Mouse (Mus musculus) CH12.LX (cell line): ENCODE measurements around the gene Asap3.

Experiments
- CTCF ChIP-seq, 2 experiments: IDR thresholded peaks in 1 of 2; conservative IDR thresholded peaks in 1 of 2; 2 replicates each; pipeline ENCODE4 v1.5.1; 2011 to 2012; ENCODE audit warnings: low read depth in 2 of 2, low read length in 2 of 2, improper control_type of control experiment in 1 of 2, inconsistent platforms in 1 of 2, mild to moderate bottlenecking in 1 of 2, moderate library complexity in 1 of 2
- GABPA ChIP-seq: IDR thresholded peaks from 2 replicates; pipeline ENCODE4 v1.6.1; 2012; ENCODE audit warnings: low read depth, low read length, improper control_type of control experiment, inconsistent platforms; ENCODE audit not compliant: insufficient replicate concordance
- POLR2A ChIP-seq: IDR thresholded peaks from 2 replicates; pipeline ENCODE4 v1.6.1; 2011; ENCODE audit warnings: low read depth, mild to moderate bottlenecking, improper control_type of control experiment, low read length
- SMC3 ChIP-seq: IDR thresholded peaks from 2 replicates; pipeline ENCODE4 v1.6.1; 2011; ENCODE audit warnings: low read depth, low read length, improper control_type of control experiment
- USF2 ChIP-seq: conservative IDR thresholded peaks from 2 replicates; pipeline ENCODE4 v1.6.1; 2011; ENCODE audit warnings: low read depth, low read length, improper control_type of control experiment
- ZC3H11A ChIP-seq: IDR thresholded peaks from 2 replicates; pipeline ENCODE4 v1.6.1; 2012; ENCODE audit warnings: low read depth, mild to moderate bottlenecking, inconsistent platforms, low read length, improper control_type of control experiment
- ZKSCAN1 ChIP-seq: IDR thresholded peaks from 2 replicates; pipeline ENCODE4 v1.6.1; 2012; ENCODE audit warnings: low read depth, inconsistent platforms, low read length, improper control_type of control experiment, borderline replicate concordance
- ZNF384 ChIP-seq: IDR thresholded peaks from 2 replicates; pipeline ENCODE4 v1.6.1; 2012; ENCODE audit warnings: low read depth, low read length, improper control_type of control experiment, inconsistent platforms

DNA sequence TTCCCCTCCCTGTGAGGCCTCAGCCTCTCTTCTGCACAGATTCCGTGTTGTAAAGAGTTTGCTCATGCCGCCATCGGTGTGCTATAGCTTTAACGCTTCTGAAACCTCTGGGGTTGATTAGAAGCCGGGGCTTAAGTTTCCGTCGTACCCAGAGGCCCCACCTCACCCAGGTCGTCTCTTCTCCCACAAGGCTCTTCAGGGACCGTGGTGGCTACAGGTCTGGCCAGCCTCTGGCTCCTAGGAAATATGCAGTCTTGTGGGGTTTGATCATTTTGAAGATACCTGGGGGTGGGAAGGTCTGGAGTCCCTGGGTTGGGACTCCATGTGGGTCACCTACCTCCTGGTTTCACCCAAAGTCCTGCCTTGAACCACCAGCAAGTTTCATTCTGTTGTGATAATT lies 10.5 kb upstream of the Asap3 start:
- TF ChIP-seq ZKSCAN1: no peak
- no peak for TF ChIP-seq ZNF384
- TF ChIP-seq CTCF (conservative IDR thresholded peaks at IDR 0.05 in 1 of 2, IDR thresholded peaks at IDR 0.05 in 1 of 2; ENCODE audit: low read depth in 2 of 2, low read length in 2 of 2): no peak
- TF ChIP-seq POLR2A: no peak
- no peak for TF ChIP-seq GABPA
- TF ChIP-seq ZC3H11A: no peak
- no peak for TF ChIP-seq USF2
- no peak for TF ChIP-seq SMC3
